Mouse (Mus musculus) C2C12 (cell line): Measurements from ENCODE around the gene Elf4.

Experiments used
- CEBPB ChIP-seq: IDR thresholded peaks from one replicate; pipeline ENCODE4 v1.6.1; 2011; ENCODE audit warnings: low read depth, mild to moderate bottlenecking, control low read depth, moderate library complexity
- CTCF ChIP-seq: IDR thresholded peaks from one replicate; pipeline ENCODE4 v1.5.1; 2011; ENCODE audit not compliant: control insufficient read depth, insufficient read depth, insufficient read length
- FOSL1 ChIP-seq: IDR thresholded peaks from one replicate; pipeline ENCODE4 v1.8.0; 2011; ENCODE audit warnings: mild to moderate bottlenecking, low read length; ENCODE audit not compliant: poor library complexity, insufficient read depth, severe bottlenecking
- MAX ChIP-seq: IDR thresholded peaks from one replicate; pipeline ENCODE4 v1.6.1; 2011; ENCODE audit warnings: mild to moderate bottlenecking, control low read depth
- MYOG ChIP-seq: IDR thresholded peaks from one replicate; pipeline ENCODE4 v1.6.1; 2011; ENCODE audit not compliant: control insufficient read depth, insufficient read length; ENCODE audit errors: extremely low read depth
- USF1 ChIP-seq: IDR thresholded peaks from one replicate; pipeline ENCODE4 v1.6.1; 2011; ENCODE audit warnings: low read depth, mild to moderate bottlenecking, control low read depth, moderate library complexity

DNA sequence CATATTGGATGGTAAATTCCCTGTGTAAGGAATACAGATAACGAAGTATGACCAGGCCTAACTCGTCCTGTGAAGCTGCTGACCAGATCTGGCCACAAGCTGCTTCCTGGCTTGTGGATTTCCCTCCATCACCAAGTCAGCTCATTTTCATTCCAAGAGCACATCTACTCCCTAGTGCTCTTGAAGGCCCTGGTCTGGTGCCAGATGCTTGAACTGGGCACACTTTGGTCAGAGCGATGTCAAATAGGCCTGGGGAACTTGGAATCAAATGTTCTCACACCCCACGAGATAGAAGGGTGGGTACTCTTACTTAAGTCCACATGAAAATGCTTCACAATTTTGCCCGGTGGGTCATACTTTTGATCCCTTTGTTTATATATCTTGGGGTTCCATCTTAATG lies 48.6 kb downstream of the Elf4 start:
- no peak for TF ChIP-seq USF1
- TF ChIP-seq CTCF = no peak
- TF ChIP-seq FOSL1 = no peak
- TF ChIP-seq MAX = no peak
- TF ChIP-seq MYOG = no peak
- no peak for TF ChIP-seq CEBPB
